Mouse (Mus musculus) E14TG2a.4 (cell line): Measurements from ENCODE around the gene Krt4.

Source experiments
- H3K27me3 ChIP-seq: 2 replicates; pipeline ENCODE4 v1.6.1; 2014; ENCODE audit warnings: low read length, control low read depth; ENCODE audit not compliant: insufficient read depth
- H3K36me3 ChIP-seq: 2 replicates; pipeline ENCODE4 v1.6.1; 2014; ENCODE audit warnings: low read length, control low read depth; ENCODE audit not compliant: insufficient read depth
- H3K4me1 ChIP-seq: replicated peaks from 2 replicates; pipeline ENCODE4 v1.6.1; 2014; ENCODE audit warnings: low read depth, low read length, control low read depth
- H3K4me3 ChIP-seq: replicated peaks from 2 replicates; pipeline ENCODE4 v1.5.1; 2014; ENCODE audit warnings: mild to moderate bottlenecking, low read length
- H3K9me3 ChIP-seq: 2 replicates; pipeline ENCODE4 v1.6.1; 2014; ENCODE audit warnings: low read length, control low read depth
- CTCF ChIP-seq: conservative IDR thresholded peaks from 2 replicates; pipeline ENCODE4 v1.5.1; 2014; ENCODE audit warnings: low read length
- NANOG ChIP-seq: IDR thresholded peaks from 2 replicates; pipeline ENCODE4 v1.6.1; 2014; ENCODE audit warnings: borderline replicate concordance, low read length, mixed read lengths
- POU5F1 ChIP-seq: IDR thresholded peaks from 2 replicates; pipeline ENCODE4 v1.6.1; 2014; ENCODE audit warnings: low read length, borderline replicate concordance

The Krt4 gene

DNA sequence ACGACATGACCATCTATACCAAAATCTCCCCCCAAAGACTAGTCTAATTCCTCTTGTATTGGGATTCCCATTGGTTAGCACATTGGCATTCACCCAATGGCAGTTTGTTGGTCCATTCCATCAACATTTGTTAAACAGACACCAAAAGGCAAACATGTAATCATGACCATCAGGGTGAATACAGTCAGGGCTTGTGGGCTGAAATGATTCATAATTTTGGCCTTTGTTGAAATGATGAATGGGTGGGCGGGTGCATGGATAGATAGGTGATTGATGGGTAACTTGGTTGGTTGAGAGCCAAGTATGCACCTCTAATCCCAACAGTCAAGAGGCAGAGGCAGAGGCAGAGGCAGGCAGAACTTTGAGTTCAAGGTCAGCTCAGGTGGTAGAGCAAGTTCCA lies 8.5 kb downstream of the Krt4 start:
- no peak for TF ChIP-seq POU5F1
- TF ChIP-seq CTCF: no peak
- no peak for TF ChIP-seq NANOG
- peaks cover 4% of the 10 kb centered on the region; the same call in 1 of the 2 replicates for H3K4me1 ChIP-seq
- peaks cover 28% of the 10 kb centered on the region for H3K27me3 ChIP-seq
- H3K4me3 ChIP-seq: no peak overlapping the region
- H3K36me3 ChIP-seq: no peaks in the 10 kb centered on the region
- H3K9me3 ChIP-seq: no peaks in the 10 kb centered on the region

GRCm38 (mm10) chr15:101904849-101905248 lies 19.7 kb downstream of the Krt4 start:
- Histone ChIP-seq H3K27me3 (0 out of 2 replicates have a peak, but pooled peaks cover 6% of the 10 kb centered on the region), H3K4me1 (no peaks in the 10 kb centered on the region), H3K4me3 (no peak overlapping the region), H3K9me3 (0 out of 2 replicates have a peak, but pooled peaks cover 5% of the 10 kb centered on the region), H3K36me3 (no peaks in the 10 kb centered on the region)
- TF ChIP-seq POU5F1: no peak
- TF ChIP-seq NANOG: no peak
- TF ChIP-seq CTCF: no peak

DNA sequence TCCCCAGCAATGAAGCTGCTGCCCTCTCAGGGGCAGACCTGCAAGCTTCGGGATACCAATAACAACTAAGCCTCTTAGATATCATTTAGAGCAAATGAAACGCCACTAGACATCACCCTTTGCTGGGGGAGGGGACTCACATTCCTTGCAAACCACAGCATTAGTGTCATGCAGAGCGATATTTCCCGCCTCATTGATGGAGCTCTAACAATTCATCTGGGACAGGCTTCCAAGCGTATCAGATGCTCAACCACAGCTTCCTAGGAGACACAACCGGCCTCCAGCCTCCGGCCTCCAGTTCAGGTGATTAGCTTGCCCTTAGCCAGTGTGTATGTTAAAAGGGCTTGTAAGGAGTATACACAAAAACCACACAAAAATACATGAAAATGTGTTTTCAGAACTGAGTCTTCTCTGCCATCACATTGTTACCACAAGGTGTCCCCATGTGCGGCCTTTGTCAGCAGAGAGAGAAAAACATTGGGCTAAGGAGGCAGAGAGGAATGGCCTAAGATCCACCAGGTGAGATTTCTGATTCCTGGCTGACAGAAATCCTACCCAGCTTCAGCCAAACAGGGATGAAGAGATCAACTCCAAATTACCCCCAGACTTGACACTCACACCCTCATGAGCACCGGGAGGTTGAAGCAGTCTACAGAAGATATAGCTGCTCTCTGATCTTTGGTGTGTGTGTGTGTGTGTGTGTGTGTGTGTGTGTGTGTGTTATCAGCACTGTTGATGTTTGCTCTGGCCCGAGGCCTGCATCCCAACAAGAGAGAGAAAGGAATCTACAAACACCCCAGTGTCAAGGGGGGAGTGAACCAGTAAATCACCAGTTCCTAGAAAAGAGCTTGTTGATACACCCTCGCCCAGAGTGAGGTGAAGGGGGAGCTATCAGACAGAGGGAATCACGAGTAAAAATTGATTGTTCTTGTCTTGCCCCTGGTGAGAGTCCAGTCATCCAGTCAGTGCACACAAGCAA lies 22.1 kb downstream of the Krt4 start:
- no peaks in the 10 kb centered on the region for H3K36me3 ChIP-seq
- TF ChIP-seq NANOG: no peak
- TF ChIP-seq POU5F1: no peak
- TF ChIP-seq CTCF: no peak; the same call in 1 of the 2 replicates
- 0 out of 2 replicates have a peak, but pooled peaks cover 5% of the 10 kb centered on the region for H3K9me3 ChIP-seq

GRCm38 (mm10) chr15:101895216-101895615 lies 29.3 kb downstream of the Krt4 start:
- H3K9me3 ChIP-seq: no peaks in the 10 kb centered on the region
- no peaks in the 10 kb centered on the region for H3K4me1 ChIP-seq
- TF ChIP-seq NANOG (no peak), POU5F1 (no peak), CTCF (no peak)
- H3K36me3 ChIP-seq: no peaks in the 10 kb centered on the region
- peaks cover 15% of the 10 kb centered on the region; the same call in 1 of the 2 replicates for H3K27me3 ChIP-seq
- no peak overlapping the region for H3K4me3 ChIP-seq

More for the DNA sequence above, 22.1 kb downstream of the Krt4 start:
- 0 out of 2 replicates have a peak, but pooled peaks cover 3% of the 10 kb centered on the region for H3K27me3 ChIP-seq
- H3K4me1 ChIP-seq: no peaks in the 10 kb centered on the region
- H3K4me3 ChIP-seq: no peak overlapping the region

DNA sequence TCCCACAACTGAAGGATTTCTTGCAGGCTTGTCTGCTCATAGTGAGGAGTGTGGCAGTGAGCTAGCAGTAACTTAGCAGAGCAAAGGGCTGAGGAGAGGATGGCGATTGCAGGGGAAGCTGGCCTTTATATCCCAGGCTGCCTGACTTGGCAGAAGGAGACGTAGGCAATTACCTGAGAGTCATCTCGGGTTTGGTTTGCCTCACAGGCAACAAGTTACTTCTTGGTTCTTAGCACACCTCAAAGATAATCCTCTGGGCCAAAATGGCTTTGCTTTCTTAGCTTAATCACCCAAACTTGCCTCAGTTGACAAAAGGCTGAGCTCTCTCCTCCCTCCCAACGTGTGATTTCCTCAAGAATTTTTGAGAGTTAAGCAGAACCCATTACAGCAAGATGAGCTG lies 31.7 kb downstream of the Krt4 start, which contains the start of gene Krt76:
Gene Krt76, minus strand, starts transcription at position 101 of the 400 bp plus-strand sequence.
- no peaks in the 10 kb centered on the region for H3K4me1 ChIP-seq
- TF ChIP-seq POU5F1 (no peak), CTCF (no peak), NANOG (no peak)
- H3K9me3 ChIP-seq: no peaks in the 10 kb centered on the region

DNA sequence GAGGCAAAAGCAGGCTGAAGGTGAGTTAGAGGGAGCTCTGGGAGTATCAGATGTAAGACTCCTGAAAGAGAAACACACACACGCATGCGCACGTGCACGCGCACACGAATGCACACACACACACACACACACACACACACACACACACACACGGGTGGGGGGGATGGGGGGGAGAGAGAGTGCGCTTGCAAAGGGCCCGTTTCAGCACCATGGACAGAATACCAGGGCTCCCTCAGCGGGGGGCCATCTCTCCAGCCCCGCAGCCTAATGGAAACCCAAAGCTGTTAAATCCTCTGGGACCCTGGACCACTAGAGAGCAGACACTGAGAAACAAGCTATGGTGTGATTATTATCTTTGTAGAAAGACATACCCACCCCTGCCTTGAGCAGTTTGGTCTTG lies 44.8 kb downstream of the Krt4 start:
- Histone ChIP-seq H3K4me3 (no peak overlapping the region), H3K36me3 (no peaks in the 10 kb centered on the region), H3K4me1 (no peaks in the 10 kb centered on the region), H3K9me3 (no peaks in the 10 kb centered on the region), H3K27me3 (peaks cover 13% of the 10 kb centered on the region; the same call in 1 of the 2 replicates)
- TF ChIP-seq NANOG (no peak), POU5F1 (no peak), CTCF (no peak)

More for the DNA sequence above, 31.7 kb downstream of the Krt4 start, which contains the start of gene Krt76:
- Histone ChIP-seq H3K27me3 (peaks cover 28% of the 10 kb centered on the region), H3K4me3 (no peak within 1 kb of the TSS), H3K36me3 (no peaks in the 10 kb centered on the region)

- no peak for TF ChIP-seq CTCF
- TF ChIP-seq POU5F1: no peak
- no peak for TF ChIP-seq NANOG
- Histone ChIP-seq H3K27me3 (peaks cover 17% of the 10 kb centered on the region), H3K36me3 (no peaks in the 10 kb centered on the region), H3K4me3 (no peak overlapping the region), H3K9me3 (no peaks in the 10 kb centered on the region), H3K4me1 (no peaks in the 10 kb centered on the region)
Observed at GRCm38 (mm10) chr15:101878041-101878440, 46.5 kb downstream of the Krt4 start.

DNA sequence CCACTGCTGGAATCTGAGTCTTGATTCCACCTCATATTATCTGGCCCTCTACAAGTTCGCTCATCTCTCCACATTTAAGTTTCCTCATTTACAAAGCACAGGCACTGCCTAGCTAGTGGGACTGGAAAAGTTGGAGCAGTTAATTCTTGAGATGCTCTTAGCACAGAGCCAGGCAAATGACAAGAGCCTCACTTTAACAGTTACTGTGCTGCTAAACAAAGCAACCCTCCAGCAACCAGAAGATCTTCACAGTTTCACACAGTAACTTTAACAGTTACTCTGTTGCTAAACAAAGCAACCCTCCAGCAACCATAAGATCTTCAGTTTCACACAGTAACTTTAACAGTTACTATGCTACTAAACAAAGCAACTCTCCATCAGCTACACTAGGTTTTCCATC lies 50.2 kb downstream of the Krt4 start:
- Histone ChIP-seq H3K9me3 (no peaks in the 10 kb centered on the region), H3K27me3 (peaks cover 28% of the 10 kb centered on the region), H3K36me3 (no peaks in the 10 kb centered on the region), H3K4me1 (no peaks in the 10 kb centered on the region), H3K4me3 (no peak overlapping the region)
- TF ChIP-seq CTCF (no peak), POU5F1 (no peak), NANOG (no peak)
